Mouse (Mus musculus) heart, postnatal 36 days (tissue): ENCODE results near the gene Ecd. TPM values are rescaled to one million over a fixed set of nuclear protein-coding genes. Genes with fewer than 3 reads are reported as not detected.

ENCODE experiments used
- DNase-seq, 2 experiments: peaks; one replicate each; pipeline ENCODE4 v3.0.0; 2021 to 2022
- intact Hi-C: fragments of 180-260 bp; cut with DNase I; formaldehyde crosslinking; loops from one replicate; pipeline ENCODE4 v1.15.1; 2025
- total RNA-seq, 2 experiments: library from RNA; stranded (reverse); gene quantifications; 2 replicates each; pipeline ENCODE4 v1.2.3; 2021

Gene Ecd
- 10 to 100 TPM; 34.3 to 35.3 TPM for total RNA-seq

DNA sequence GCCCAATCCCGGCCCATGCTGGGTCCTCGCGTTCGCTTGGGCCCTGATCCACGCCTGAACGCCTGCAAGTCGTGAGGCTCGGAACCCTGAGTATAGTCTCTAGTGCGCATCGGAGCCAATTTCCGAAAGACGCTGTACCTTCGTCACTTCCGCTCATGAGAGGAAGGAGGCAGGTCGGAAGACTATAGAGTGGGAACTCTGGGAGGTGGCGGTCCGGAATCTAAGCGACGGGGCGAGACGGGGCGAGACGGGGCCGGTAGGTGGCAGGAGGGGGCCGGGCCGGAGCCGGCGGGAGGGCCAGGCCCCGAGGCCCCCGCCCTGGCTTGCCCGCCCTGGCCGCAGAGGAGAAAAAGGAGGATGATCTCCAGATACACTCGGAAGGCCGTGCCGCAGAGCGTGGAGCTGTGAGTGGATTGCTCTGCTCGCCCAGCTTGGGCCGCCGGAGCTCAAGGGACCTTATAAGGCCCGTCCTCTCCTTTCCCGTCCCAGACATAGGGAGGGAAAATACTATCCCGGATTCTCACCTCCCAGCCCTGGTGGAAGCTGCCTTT is at the start of gene Ecd, which contains the start of gene Fam149b:
TSS of gene Ecd (minus strand) at position 131 of the 551 bp plus-strand sequence.
TSS of gene Fam149b (plus strand) at position 172 of the 551 bp plus-strand sequence.
- intact Hi-C loops = loop anchor here (2.0 kb wide), 1 partner anchor 41 kb away; the partner anchor contains the start of gene Dnajc9
- peak; percentile 91 to 94 for DNase-seq

DNA sequence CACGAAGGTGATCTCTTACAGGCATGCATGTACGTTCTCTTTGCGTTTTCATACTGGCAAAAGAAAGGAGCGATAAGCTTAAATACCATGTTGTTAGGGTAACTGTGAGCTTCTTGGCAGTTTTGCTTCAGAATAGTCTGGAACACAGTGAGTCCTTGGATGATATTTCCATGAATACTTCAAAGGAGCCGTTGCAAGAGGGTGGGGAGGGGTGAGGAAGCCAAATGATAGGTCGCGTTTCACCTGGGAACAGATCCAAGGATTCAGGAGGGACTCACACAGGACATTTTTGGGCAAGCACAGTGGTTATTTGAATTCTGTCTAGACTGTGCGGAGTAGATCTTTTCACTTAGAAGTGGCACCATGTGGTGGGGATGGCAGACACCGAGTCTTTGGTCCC is 49.3 kb upstream of the Ecd start:
- no peak for DNase-seq
- intact Hi-C loops = no loop called here

DNA sequence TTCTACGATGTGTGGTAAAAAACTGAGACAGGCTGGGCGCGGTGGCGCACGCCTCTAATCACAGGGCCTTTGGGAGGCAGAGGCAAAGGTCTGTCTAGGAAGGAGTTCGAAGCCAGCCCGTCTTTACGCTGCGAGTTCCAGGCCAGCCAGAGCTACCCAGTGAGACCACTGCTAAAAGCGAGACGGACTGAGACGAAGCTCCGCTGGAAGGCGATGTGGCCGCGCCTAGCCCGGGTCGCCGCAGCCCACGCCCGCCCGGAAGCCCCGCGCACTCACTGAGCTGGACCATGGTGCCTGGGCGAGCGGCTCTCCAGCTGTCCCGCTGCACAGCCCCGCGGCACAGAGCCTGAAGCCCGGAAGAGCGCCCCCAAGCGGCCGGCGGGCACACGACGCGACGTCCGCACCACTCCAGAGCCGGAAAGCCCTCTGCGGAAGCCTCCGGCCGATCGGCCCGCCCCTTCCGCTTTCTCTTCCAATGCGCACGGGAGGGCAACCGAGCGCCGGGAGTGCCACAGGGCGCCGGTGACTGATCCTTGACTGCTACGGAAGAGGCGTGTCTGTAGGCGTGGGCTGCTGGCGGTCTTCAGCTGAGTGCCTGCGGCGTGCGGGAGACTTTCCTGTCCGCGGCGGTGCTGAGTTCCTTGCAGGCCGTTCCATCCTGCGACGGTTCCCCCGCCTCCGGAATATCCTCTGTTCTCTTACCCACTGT is 45.4 kb upstream of the Ecd start, which contains the start of gene Mrps16:
TSS of gene Mrps16 (minus strand) at position 430 of the 709 bp plus-strand sequence.
- DNase-seq = peak; percentile 90 to 93
- intact Hi-C loops = loop anchor here (5.0 kb wide), 1 partner anchor 269 kb away; no protein-coding TSS in a partner anchor

DNA sequence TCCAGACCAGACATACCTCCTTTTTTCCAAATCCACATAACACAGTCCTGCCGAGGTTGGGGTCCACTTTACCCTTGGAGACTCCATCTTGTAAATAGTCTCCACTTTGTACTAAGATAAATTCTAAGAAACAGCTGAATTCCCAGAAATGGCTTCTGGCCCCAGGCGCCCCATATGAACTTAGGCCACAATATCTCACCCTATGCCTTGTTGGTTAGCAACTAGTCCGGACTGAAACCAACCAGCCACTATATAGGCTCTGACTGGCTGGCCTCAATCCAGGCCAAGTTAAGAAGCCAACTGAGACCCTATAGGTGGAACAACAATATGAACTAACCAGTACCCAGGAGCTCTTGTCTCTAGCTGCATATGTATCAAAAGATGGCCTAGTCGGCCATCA is 44.4 kb upstream of the Ecd start:
- intact Hi-C loops = loop anchor here (5.0 kb wide), 1 partner anchor 270 kb away; no protein-coding TSS in a partner anchor
- DNase-seq = no peak

DNA sequence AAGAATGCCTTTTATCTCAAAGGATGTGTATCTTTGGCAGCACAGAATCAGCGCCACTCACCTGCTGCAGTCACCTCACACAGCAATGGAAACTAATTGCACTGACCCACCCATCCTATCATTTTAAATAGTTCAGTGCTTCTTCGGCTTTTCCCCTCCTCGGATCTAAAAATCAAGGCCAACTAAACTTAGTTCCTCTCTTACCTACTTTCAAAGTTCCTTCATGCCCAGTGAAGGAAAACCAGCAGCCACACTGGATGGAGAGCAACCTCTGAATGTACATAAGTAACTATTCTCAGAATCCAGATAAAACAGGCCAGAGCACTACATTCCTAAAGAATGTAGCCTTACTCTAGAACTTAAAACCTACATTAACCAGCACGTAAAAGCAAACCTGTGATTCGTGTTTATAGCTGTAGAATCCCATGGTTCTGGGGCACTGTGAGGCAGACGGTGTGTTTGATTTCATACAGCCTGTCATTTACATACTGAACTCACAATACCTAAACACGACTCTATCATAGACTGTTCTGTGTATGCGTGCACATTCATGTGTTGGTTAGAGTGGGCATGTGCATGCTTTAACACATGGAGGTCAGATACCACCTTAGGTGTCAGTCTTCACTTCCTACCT is 41.6 kb upstream of the Ecd start:
- DNase-seq = no peak
- intact Hi-C loops = loop anchor here (2.0 to 5.0 kb wide), 2 partner anchors 41 to 273 kb away; partner anchors contain the start of genes Ecd and Fam149b

DNA sequence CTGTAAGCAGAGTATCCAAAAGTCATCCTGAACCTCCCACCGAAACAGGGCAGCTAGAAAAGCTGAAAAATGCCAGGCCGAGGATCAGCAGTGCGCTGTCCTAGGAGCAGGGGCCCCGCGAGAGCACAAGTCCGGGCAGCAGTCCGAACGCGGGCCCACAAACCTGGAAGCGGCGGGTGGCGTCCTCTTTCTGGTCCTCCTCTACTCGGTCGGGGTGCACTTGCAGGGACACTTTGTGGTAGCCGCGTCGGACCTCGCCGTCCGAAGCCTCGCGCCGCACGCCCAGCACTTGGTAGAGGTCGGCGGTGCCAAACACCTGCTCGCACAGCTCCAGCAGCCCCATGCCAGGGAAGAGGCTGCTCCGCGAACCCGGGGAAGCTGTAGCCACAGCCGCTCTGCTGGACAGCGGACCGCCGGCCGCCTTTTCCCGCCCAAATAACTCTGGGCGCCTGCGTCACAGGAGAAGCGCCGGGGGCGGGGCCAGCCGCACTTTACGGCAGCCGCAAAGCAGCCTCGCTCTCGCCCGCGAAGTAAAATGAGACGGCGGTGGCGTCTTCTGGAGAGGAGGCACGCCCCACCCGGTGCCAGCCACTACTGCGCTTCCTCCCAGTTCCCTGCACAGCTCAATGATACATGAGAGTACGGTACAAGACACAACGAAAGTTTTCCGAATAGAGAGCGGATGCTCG is 40.7 kb upstream of the Ecd start, which contains the start of gene Dnajc9:
TSS of gene Dnajc9 (minus strand) at position 470 of the 689 bp plus-strand sequence.
- peak; percentile 93 to 98 for DNase-seq
- intact Hi-C loops = loop anchor here (2.0 kb wide), 1 partner anchor 40 kb away; the partner anchor contains the start of genes Ecd and Fam149b

DNA sequence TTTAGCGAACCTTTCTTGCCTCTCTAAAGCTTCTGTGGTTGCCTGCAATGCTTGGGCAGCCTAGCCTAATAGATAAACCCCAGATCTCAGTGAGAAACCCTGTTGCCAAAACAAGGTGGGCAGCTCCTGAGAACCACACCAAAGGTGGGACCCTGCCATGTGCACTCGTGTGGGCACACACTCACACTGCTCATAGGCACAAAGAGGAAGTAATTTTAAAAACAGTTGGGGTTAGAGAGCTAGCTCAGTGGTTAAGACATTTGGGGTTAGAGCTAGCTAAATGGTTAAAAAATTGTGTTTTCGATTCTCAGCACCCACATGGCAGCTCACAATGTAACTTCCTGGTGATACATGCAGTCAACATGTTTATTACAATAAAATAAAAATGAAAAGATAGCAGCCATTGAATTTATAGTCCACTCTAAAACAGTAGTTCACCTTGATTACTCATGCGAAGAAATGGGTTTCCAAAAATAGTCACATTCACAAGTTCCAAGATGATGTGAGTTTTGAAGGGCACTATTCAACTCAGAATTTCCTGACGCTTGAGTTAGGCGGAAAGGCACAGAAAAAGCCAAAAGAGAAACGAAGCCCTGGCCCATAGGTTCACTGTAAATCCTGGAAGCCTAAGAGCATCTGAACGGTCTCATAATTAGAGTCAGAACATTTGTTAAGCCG is 32.0 kb upstream of the Ecd start:
- intact Hi-C loops = no loop called here
- DNase-seq = no peak

DNA sequence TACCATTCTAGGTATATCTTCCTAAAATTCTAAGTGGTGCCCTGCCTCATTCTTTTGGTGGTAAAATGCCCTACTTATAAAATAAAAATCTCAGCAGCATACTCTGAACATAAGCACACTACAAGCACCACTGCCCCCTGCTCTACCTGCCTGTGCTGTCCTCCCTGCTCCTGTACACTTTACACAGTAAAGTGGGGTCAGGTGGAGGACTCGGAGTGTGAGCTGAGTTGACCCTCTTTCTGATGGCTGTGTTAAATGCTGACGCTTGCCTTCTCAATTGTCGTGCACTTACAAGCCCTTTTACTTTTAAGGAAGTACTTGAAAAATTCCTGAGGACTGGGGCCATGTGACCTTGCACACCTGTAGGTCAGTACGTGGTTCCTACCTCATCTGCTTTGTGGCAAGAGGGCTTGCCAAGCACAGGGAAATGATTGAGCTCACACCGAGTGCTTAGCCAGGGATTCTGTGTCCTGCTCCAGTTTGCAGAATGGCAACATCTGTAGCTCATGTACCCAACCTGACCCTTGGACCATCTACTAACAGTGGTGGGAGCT is 31.2 kb upstream of the Ecd start:
- intact Hi-C loops = no loop called here
- no peak for DNase-seq

DNA sequence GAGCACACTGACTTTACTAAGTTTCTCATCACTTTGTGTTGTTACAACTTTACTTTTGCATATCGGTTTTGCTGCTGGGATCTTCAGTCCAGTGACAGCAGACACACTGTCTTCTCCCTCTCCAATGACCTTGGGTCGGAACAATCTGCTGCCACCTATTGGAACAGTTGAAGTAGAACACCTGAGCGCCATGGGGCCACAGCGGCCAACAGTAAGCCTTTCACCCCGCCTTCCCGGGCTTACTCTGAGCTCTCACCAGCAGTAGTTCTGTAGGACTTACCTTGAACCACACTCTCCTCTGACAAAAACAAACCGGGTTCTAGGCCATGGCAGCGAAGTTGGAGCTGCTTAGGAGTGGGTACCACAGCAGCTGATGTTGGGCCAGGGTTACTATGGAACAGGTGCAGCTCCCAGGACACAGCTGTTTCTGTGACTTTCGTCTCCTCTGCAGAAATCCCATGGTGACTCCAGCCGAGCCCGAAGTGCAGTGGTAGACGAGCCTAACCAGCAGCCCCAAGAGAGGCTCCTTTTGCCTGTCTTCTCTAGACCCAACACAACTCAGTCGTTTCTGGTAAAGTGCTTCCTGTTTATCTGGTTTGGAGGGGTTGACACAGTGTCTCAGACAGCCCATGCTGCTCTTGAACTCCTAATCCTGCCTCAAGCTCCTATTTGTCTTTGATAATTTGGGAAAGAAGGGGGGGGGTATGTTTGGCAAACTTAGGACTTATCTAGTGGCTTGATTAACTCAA is 30.6 kb upstream of the Ecd start:
- DNase-seq = peak in 1 of 2 experiments; percentile 16
- intact Hi-C loops = no loop called here

DNA sequence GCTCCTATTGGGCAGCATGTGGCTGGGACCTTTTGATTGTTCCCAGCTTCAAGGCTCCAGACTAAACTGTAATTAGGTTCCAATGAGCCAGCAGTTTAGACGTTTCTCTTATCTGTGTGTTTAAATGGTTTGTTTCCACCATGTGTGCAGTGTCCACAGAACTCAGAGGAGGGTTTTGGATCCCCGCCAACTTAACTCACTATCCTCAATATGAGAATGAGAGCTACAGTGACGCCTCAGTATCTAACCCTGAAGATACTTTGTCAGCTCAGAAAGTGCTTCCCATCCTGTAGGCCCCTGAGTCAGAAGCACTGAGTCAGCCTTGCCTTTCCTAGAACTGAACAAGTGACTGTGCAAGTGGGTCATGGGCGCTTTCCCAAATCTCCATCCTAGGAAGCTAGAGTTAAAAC is 29.2 kb upstream of the Ecd start:
- intact Hi-C loops = no loop called here
- no peak for DNase-seq

DNA sequence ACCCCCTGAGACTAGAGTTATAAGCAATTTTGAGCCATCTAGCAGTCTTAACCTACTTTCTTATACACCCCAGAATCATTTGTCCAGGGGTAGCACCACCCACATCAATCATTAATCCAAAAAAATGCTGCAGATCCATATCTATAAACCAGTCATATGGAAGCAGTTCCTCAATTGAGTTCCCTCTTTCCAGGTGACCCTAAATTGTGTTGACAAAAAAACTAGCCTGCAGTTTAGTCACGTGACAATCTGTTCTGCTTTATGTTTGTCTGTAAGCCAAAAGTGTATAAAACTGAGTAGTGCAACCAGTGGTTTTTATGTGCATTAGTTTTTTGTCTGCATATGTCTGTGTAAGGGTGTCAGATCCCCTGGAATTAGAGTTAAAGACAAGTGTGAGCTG is 23.9 kb upstream of the Ecd start:
- intact Hi-C loops = no loop called here
- DNase-seq = no peak

DNA sequence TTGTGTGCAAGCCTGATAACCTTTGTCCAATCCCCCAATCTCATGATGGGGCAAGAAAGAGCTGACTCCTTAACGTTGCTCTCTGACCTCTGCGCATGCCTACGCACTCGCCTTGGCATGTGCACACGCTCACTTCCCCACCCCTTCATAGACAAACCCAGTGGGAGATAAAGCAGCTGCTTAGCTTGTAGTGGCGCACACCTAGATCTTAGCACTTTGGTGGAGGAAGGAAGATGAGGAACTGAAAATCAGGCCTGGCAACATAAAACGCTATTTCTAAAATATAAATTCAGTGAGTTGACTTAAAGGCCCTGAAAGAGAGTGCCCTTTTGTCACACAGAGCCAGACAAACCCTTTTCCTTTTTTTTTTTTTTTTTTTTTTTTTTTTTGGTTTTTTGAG is 22.9 kb upstream of the Ecd start:
- intact Hi-C loops = no loop called here
- no peak for DNase-seq

DNA sequence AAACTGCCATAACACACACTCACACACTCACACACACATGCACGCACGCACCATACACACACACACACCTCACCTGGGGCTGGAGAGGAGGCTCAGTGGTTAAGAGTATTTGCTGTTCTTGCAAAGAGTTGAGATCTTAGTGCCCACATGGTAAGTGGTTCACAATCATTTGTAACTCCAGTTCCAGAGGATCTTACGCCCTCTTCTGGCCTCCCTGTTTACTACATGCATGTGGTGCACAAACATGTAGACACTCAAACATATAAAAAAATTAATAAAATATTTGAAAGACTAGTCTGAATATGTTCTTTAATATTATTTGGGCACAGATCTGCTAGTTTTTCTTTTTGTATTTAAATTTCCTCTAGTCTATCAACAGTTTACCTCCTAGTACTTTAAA is 20.4 kb upstream of the Ecd start:
- no peak for DNase-seq
- intact Hi-C loops = no loop called here

DNA sequence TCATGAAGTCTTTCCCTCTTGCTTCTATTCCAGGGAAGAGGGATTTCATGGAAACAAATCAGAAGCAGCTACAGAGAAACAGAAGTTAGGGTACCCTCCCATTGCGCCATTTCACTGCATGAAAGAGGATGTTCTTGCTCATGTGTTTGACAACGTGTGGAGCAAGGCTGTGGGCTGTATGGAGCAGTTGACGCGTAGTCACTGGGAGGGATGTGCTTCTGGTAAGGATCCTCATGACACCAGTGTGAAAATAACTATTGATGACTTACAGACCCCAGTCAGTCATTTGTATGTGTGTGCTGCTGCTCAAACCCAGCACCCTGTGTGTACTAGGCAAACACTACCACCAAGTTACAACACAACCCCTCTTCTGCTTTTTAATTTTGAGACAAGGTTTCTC is 15.3 kb upstream of the Ecd start:
- intact Hi-C loops = no loop called here
- DNase-seq = no peak

DNA sequence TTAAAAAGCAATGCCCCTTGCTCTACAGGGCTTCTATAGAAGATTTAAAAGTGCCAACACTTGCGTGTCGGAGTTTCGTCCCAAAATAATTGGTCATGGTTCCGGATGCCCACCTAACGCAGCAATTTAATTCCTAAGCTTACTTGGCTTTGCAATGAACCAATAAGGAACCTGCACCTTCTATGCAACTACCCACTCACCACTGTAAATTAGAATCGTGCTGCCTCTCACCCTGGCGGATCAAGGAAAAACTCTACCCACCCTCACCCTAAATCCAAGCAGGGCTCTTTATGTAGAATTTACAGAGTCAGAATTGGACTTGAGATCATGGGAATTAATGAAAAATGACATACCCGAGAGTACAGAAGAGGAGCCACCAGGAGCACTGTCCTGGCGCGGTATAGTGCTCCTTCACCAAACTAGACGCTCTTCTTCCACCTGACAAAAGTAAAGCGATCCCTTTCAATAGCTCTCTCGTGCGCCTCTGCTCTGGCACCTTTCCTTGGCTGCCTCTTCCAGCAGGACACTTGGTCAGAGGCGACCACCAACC is 405 bp downstream of the Ecd start:
- no peak for DNase-seq
- intact Hi-C loops = no loop called here

DNA sequence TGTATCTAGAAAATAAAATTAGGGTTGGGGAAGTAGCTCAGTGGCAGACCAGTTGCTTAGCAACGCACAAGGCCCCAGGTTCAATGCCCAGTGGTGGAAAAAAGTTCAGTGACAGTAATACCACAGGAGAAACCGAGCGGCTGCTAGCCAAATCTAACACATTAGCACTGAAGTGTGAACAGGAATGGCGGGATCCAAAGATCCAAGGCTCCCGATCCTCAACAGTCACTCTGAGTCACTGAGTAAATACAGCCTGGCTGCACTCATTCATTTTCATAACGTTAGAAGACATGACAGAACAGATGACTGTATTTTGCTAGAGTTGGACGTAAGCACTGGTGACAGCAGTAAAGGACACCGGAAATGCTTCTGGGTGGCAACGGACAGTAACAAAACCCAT is 2.0 kb downstream of the Ecd start:
- intact Hi-C loops = no loop called here
- DNase-seq = no peak

DNA sequence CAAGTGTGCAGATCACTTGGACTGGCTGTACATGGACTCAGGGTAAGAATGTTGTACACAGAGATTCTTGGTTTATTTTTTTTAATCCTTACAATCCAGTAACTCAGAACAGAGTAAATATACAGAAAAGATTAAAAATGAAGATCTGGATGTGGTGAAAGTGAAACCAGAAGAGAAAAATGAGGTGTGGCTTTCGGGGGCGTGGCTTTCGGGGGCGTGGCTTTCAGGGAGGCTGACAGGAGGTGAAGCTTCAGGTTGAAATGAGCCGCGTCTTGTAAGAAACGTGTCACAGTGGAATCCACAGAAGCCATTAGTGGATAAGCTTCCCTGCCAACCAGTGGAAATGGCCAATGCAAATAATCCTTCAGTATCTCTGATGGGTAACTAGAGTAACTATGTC is 7.1 kb downstream of the Ecd start:
- intact Hi-C loops = no loop called here

DNA sequence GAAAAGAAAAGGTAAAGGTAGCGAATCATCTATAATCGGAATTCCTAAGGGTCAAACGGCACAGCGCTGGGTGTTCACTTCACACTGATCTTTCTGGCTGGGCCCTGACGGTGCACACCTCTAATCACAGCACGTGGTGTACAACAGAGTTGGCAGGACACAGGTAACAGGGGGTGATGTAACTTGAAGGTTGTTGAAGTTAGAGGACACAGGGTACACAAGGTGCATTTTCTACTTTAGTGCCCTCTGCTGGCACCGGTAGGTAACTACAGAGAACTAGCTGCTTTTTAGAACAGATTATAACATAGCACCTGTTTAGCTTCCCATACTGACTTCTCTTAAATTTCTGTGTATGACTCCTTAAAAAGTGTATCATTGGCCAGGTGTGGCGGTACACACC is 7.8 kb downstream of the Ecd start:
- DNase-seq = peak; percentile 13 to 16
- intact Hi-C loops = no loop called here

More for the DNA sequence above, 7.1 kb downstream of the Ecd start:
- no peak for DNase-seq

DNA sequence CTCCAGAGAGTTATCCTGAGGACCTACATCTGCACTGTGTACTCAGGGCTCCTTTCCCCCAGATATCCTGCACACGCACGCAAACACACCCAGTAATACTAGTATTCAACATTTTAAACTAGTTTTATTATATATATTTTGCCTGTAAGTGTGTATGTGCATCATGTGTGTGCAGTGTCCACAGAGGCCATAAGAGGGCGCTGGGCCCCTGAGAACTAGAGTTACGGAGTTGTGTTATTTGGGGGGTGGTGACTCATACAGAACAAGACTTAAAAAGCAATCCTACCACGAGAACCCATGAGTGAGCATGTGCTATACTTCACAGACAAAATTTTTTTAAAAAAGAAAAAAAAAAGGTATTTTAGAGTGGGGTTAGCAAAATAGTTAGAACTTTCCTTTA is 8.5 kb downstream of the Ecd start:
- intact Hi-C loops = no loop called here
- no peak for DNase-seq
